28 mouse cellular contexts compared by ENCODE assay signal in genomic region chr14:33598376-33599130, GRCm38 (mm10). TPM values are rescaled to one million over a fixed set of nuclear protein-coding genes. Genes with fewer than 3 reads are reported as not detected.
DNase-seq lines count a peak whose midpoint lies in the region; ATAC-seq and TF ChIP-seq lines count a peak whose summit lies in the region.
"Had no signal": no experiment of that assay in that cellular context is flagged by ENCODE, and none has a peak within 500 bp of the region (broad histone marks: within the 10 kb centered on the region; RNA-seq: fewer than 3 reads in every experiment).

No protein-coding gene starts in this region.

- DNase-seq in cerebellum, postnatal 14 days: peak; percentile 11 to 17
- DNase-seq in cerebellum, adult 8-10 months: no peak
- peak; percentile 9 for DNase-seq in kidney, postnatal 0 days (ENCODE audit: low spot score)
- DNase-seq in kidney, postnatal 14 days: no peak
- DNase-seq in lung, embryonic 14.5 days: peak; percentile 56
- DNase-seq in lung, postnatal 10 days: no peak
- DNase-seq in midbrain, postnatal 0 days (ENCODE audit: low spot score): peak; percentile 42
- DNase-seq: adrenal gland, adult 8-10 months; adrenal gland, postnatal 25 days; B cell, adult 2 months; cerebellum, adult 18-20 months; cerebellum, adult 9-11 months; gastrocnemius, postnatal 10 days; gastrocnemius, postnatal 36 days; heart, adult 2 months; heart, postnatal 36 days had no signal

- H3K4me3 ChIP-seq in kidney, postnatal 0 days (replicated peaks; ENCODE audit: low read depth, low read length): no peak overlapping the region
- no peak overlapping the region for H3K4me3 ChIP-seq in lung, embryonic 14.5 days (ENCODE audit: low read depth, low read length)
- no peak overlapping the region for H3K4me3 ChIP-seq in midbrain, postnatal 0 days (ENCODE audit: low read depth, low read length)
- no peak overlapping the region for H3K4me3 ChIP-seq in midbrain, embryonic 16.5 days (ENCODE audit: low read depth, low read length)
- H3K4me3 ChIP-seq: forebrain, embryonic 10.5 days; forebrain, embryonic 13.5 days; heart, adult 2 months; heart, embryonic 10.5 days; heart, embryonic 13.5 days; hindbrain, embryonic 10.5 days; hindbrain, embryonic 13.5 days had no signal

- H3K9me3 ChIP-seq in kidney, postnatal 0 days (replicated peaks; ENCODE audit: low read length): no peaks in the 10 kb centered on the region
- no peaks in the 10 kb centered on the region for H3K9me3 ChIP-seq in lung, embryonic 14.5 days (ENCODE audit: low read depth, low read length)
- no peaks in the 10 kb centered on the region for H3K9me3 ChIP-seq in midbrain, postnatal 0 days (ENCODE audit: low read length)
- no peaks in the 10 kb centered on the region for H3K9me3 ChIP-seq in midbrain, embryonic 16.5 days (replicated peaks; ENCODE audit: control insufficient read depth, low read length, poor library complexity, severe bottlenecking)
- H3K9me3 ChIP-seq: forebrain, embryonic 10.5 days; forebrain, embryonic 13.5 days; heart, embryonic 10.5 days; heart, embryonic 13.5 days; hindbrain, embryonic 10.5 days; hindbrain, embryonic 13.5 days had no signal

- H3K4me1 ChIP-seq in kidney, postnatal 0 days (replicated peaks; ENCODE audit: insufficient read depth, low read length): no peaks in the 10 kb centered on the region
- H3K4me1 ChIP-seq in lung, embryonic 14.5 days (ENCODE audit: insufficient read depth): no peaks in the 10 kb centered on the region
- H3K4me1 ChIP-seq in midbrain, postnatal 0 days (ENCODE audit: insufficient read depth, low read length): no peaks in the 10 kb centered on the region
- H3K4me1 ChIP-seq in midbrain, embryonic 16.5 days (ENCODE audit: control insufficient read depth, insufficient read depth, low read length): no peaks in the 10 kb centered on the region
- H3K4me1 ChIP-seq: forebrain, embryonic 10.5 days; forebrain, embryonic 13.5 days; heart, embryonic 10.5 days; heart, embryonic 13.5 days; hindbrain, embryonic 10.5 days; hindbrain, embryonic 13.5 days had no signal

- no peak overlapping the region for H3K4me2 ChIP-seq in kidney, postnatal 0 days (ENCODE audit: low read length)
- no peak overlapping the region for H3K4me2 ChIP-seq in lung, embryonic 14.5 days
- H3K4me2 ChIP-seq in midbrain, postnatal 0 days (ENCODE audit: low read depth, low read length, poor library complexity, severe bottlenecking): no peak overlapping the region
- H3K4me2 ChIP-seq in midbrain, embryonic 16.5 days (ENCODE audit: low read length): no peak overlapping the region
- H3K4me2 ChIP-seq: forebrain, embryonic 13.5 days; heart, embryonic 13.5 days; hindbrain, embryonic 13.5 days had no signal

- no peak for ATAC-seq in kidney, postnatal 0 days (replicated peaks; ENCODE audit: low FRiP score, low read depth)
- ATAC-seq in lung, embryonic 14.5 days (ENCODE audit: insufficient read depth): no peak
- ATAC-seq in midbrain, postnatal 0 days (ENCODE audit: low FRiP score): no peak
- ATAC-seq in midbrain, embryonic 16.5 days: no peak
- ATAC-seq: CD4-positive, CD25-positive, alpha-beta regulatory T cell, adult 4 months; forebrain, embryonic 13.5 days; forebrain, embryonic 16.5 days had no signal

- no peaks in the 10 kb centered on the region for H3K36me3 ChIP-seq in kidney, postnatal 0 days (ENCODE audit: insufficient read depth, low read length)
- no peaks in the 10 kb centered on the region for H3K36me3 ChIP-seq in lung, embryonic 14.5 days (ENCODE audit: insufficient read depth)
- no peaks in the 10 kb centered on the region for H3K36me3 ChIP-seq in midbrain, postnatal 0 days (ENCODE audit: insufficient read depth, low read length)
- no peaks in the 10 kb centered on the region for H3K36me3 ChIP-seq in midbrain, embryonic 16.5 days (ENCODE audit: control insufficient read depth, insufficient read depth, low read length)
- H3K36me3 ChIP-seq: forebrain, embryonic 10.5 days; heart, embryonic 10.5 days; heart, embryonic 13.5 days; hindbrain, embryonic 10.5 days; hindbrain, embryonic 13.5 days had no signal

- no peak overlapping the region for H3K9ac ChIP-seq in kidney, postnatal 0 days (ENCODE audit: low read depth, low read length)
- H3K9ac ChIP-seq in lung, embryonic 14.5 days: no peak overlapping the region
- H3K9ac ChIP-seq in midbrain, postnatal 0 days (replicated peaks; ENCODE audit: low read length, poor library complexity, severe bottlenecking): no peak overlapping the region
- no peak overlapping the region for H3K9ac ChIP-seq in midbrain, embryonic 16.5 days (ENCODE audit: low read depth, low read length)
- H3K9ac ChIP-seq: forebrain, embryonic 13.5 days; heart, embryonic 13.5 days; hindbrain, embryonic 13.5 days had no signal

- H3K27ac ChIP-seq in kidney, postnatal 0 days: no peak overlapping the region
- H3K27ac ChIP-seq in lung, embryonic 14.5 days (ENCODE audit: low read depth): no peak overlapping the region
- no peak overlapping the region for H3K27ac ChIP-seq in midbrain, postnatal 0 days (ENCODE audit: low read depth, low read length)
- H3K27ac ChIP-seq in midbrain, embryonic 16.5 days (ENCODE audit: low read length): no peak overlapping the region
- H3K27ac ChIP-seq: forebrain, embryonic 10.5 days; forebrain, embryonic 13.5 days; heart, adult 2 months; heart, embryonic 10.5 days; heart, embryonic 13.5 days; hindbrain, embryonic 10.5 days; hindbrain, embryonic 13.5 days had no signal

- no peak for TF ChIP-seq CTCF in kidney, postnatal 0 days (IDR thresholded peaks at IDR 0.05; ENCODE audit: low read depth)
- no peak for TF ChIP-seq CTCF in lung, embryonic 14.5 days (IDR thresholded peaks at IDR 0.05; ENCODE audit: low read depth)
- no peak for TF ChIP-seq CTCF in midbrain, postnatal 0 days (IDR thresholded peaks at IDR 0.05)

- H3K27me3 ChIP-seq in kidney, postnatal 0 days (ENCODE audit: insufficient read depth, low read length): no peaks in the 10 kb centered on the region
- no peaks in the 10 kb centered on the region for H3K27me3 ChIP-seq in lung, embryonic 14.5 days (ENCODE audit: insufficient read depth, low read length)
- no peaks in the 10 kb centered on the region for H3K27me3 ChIP-seq in midbrain, postnatal 0 days (ENCODE audit: insufficient read depth, low read length)
- no peaks in the 10 kb centered on the region for H3K27me3 ChIP-seq in midbrain, embryonic 16.5 days (ENCODE audit: control insufficient read depth, insufficient read depth, low read depth, low read length)
- H3K27me3 ChIP-seq: forebrain, embryonic 13.5 days; heart, embryonic 13.5 days; hindbrain, embryonic 13.5 days had no signal

- 79% methylated on average over 9 of the region's 9 CpGs for WGBS in kidney, postnatal 0 days
- WGBS in lung, embryonic 14.5 days: 84% methylated on average over 9 of the region's 9 CpGs
- WGBS in midbrain, postnatal 0 days: 92% methylated on average over 9 of the region's 9 CpGs
- WGBS in midbrain, embryonic 16.5 days: 91% methylated on average over 9 of the region's 9 CpGs

RNA-seq across cellular contexts. Expression of gene Ptpn20, which starts 9.5 kb away (rescaled TPM):
- not detected in 2 replicates for polyA plus RNA-seq in kidney, postnatal 0 days (2015; fragmentation: Nextera tagmentation; extraction: Ambion mirVana)
- 0.09 and 0.28 TPM in 2 replicates for polyA plus RNA-seq in lung, embryonic 14.5 days (2014; fragmentation: Nextera tagmentation; extraction: Ambion mirVana)
- 1.1 and 1.2 TPM in 2 replicates for total RNA-seq in midbrain, postnatal 0 days (2014; rRNA removed)
- 0.17 and 0.33 TPM in 2 replicates for polyA plus RNA-seq in midbrain, postnatal 0 days (2015; fragmentation: Nextera tagmentation; extraction: Ambion mirVana)
- 0.11 and 0.15 TPM in 2 replicates for polyA plus RNA-seq in midbrain, embryonic 16.5 days (2015; fragmentation: Nextera tagmentation; extraction: Ambion mirVana)
- total RNA-seq: adrenal gland, postnatal 25 days; gastrocnemius, adult 18-20 months; gastrocnemius, postnatal 10 days; gastrocnemius, postnatal 36 days; granulocyte monocyte progenitor cell, adult 5-6 weeks; heart, adult 2 months; heart, postnatal 36 days; MEL had no signal
- polyA plus RNA-seq: CD4-positive, CD25-positive, alpha-beta regulatory T cell, adult 4 months; forebrain, embryonic 10.5 days; heart, embryonic 13.5 days had no signal

Comparison
In these comparisons a context has a peak if more than half of its experiments do, and no peak if none do; other contexts are left out.
1. DNase-seq: peak in cerebellum, postnatal 14 days (2 of 2), kidney, postnatal 0 days (single experiment), lung, embryonic 14.5 days (single experiment) and midbrain, postnatal 0 days (single experiment); none in cerebellum, adult 8-10 months (single experiment), kidney, postnatal 14 days (single experiment) and lung, postnatal 10 days (single experiment).